Mouse (Mus musculus): ENCODE data around the gene Ddn.

Ddn gene

DNA sequence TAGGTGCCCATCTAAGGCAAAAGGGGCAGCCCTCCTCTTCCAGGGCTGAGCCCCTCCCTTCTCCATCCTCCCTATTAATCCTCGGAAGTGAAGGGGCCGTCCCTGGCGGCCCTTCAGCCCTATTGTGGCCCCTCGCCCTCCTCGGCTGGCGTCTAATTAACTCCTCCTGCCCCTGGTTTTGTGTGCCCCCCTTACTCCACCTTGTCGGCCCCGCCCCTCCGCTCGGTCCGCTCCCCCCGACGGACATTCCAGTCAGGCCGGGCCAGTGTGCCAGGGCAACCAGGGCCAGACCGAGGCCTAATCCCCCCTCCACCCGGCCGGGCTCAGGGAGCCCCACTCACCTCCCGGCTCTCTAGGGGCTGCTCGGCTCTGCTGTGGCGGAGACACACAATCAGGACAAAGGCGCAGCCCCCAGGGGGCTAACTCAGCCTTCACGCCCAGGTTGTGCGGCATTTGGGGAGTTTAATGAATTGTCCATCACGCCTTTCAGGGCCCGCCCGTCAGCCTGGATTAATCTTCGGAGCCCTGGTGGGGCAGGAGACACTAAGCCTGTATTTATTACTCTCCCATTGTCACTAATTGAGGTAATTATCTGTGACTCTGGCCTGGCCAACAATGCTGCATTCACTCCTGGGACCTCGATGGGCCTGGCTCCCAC lies 11.3 kb downstream of the Ddn start:
- DNase-seq (ENCODE audit: low spot score in 2 of 2): no peak

DNA sequence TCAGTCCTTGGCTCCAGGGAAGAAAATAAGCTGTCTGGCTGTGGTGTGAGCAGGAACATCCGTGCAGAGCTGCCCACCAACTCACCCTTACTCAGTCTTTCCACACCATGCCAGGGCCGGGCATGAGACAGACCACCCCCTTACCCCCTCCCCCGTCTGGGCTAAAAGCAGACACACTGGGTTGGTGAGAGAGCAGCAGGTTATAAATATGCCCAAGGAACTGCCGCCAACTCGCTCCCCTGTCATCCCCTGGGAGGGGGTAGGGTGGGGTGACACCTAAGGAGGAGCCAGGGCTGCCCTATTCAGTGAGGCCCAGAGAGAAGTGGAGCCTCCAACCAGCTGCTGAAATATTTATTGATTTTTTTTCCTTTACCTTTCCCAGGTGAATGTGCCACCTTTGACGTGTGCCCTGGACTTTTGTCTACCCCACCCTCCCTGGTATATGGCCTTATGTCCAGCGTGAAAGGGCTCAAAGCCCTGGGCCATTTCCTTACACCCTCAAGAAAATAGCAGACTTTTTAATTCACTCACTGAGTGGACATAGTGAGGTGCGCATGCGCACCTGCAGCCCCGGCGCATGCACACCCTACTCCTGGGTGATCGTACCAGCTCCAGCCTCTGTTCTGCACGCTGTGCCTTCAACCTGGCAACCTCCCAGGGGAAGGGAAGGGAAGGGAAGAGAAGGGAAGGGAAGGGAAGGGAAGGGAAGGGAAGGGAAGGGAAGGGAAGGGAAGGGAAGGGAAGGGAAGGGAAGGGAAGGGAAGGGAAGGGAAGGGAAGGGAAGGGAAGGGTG lies 12.3 kb downstream of the Ddn start:
- no peak for DNase-seq (ENCODE audit: low spot score in 2 of 2)

DNA sequence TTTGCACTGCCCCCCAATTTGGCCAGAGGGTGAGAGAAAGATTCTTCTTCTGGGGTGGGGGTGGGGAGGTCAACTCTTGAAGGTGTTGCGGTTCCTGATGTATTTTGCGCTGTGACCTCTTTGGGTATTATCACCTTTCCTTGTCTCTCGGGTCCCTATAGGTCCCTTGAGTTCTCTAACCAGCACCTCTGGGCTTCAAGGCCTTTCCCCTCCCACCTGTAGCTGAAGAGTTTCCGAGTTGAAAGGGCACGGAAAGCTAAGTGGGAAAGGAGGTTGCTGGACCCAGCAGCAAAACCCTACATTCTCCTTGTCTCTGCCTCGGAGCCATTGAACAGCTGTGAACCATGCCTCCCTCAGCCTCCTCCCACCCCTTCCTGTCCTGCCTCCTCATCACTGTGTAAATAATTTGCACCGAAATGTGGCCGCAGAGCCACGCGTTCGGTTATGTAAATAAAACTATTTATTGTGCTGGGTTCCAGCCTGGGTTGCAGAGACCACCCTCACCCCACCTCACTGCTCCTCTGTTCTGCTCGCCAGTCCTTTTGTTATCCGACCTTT lies 16.1 kb downstream of the Ddn start:
- DNase-seq (ENCODE audit: low spot score in 2 of 2): no peak

DNA sequence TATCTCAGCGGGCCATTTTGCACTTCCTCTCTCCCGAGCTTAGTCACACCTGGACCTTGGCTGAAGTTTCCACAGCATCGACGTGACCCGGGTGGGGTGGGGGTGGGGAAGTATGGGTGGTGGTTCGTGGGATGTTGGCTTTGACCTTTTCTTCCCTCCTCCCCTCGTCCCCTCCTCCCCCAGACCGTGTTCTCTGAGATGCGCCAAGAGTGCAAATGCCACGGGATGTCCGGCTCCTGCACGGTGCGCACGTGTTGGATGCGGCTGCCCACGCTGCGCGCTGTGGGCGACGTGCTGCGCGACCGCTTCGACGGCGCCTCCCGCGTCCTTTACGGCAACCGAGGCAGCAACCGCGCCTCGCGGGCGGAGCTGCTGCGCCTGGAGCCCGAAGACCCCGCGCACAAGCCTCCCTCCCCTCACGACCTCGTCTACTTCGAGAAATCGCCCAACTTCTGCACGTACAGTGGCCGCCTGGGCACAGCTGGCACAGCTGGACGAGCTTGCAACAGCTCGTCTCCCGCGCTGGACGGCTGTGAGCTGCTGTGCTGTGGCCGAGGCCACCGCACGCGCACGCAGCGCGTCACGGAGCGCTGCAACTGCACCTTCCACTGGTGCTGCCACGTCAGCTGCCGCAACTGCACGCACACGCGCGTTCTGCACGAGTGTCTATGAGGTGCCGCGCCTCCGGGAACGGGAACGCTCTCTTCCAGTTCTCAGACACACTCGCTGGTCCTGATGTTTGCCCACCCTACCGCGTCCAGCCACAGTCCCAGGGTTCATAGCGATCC lies 16.9 kb downstream of the Ddn start:
- peak; percentile 58 to 65 for DNase-seq (ENCODE audit: low spot score in 2 of 2)

DNA sequence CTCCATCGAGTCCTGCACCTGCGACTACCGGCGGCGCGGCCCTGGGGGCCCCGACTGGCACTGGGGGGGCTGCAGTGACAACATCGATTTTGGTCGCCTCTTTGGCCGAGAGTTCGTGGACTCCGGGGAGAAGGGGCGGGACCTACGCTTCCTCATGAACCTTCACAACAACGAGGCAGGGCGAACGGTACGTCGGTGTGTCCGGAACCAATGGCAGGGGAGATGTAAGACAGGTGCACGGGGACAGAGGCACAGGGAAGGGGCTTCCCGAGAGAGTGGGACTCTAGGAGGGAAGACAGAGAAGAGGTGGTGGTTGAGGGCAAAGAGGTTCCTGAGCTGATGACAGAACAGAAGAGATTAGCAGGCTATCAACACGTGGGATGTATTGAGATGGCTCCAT lies 17.5 kb downstream of the Ddn start:
- DNase-seq (ENCODE audit: low spot score in 2 of 2): no peak

DNA sequence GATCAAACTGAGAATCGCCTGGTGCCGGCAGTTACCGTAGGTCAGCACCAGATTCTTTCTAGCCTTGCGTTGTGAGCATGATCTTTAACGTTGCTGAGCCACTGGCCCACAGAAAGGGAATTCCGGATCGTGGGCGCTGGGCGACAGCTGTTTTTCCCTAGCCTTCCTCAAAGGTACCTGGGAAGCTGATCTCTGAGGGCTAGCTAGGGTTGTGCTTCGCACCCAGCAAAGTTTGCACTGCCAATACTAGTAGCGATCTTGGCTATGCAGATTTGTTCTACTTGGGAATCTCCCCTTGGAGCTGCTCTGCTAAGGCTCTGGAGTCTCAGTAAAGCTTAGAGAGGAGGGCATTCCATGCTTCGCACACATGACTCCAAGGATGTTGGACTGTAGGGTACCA lies 18.1 kb downstream of the Ddn start:
- DNase-seq (ENCODE audit: low spot score in 2 of 2): no peak

DNA sequence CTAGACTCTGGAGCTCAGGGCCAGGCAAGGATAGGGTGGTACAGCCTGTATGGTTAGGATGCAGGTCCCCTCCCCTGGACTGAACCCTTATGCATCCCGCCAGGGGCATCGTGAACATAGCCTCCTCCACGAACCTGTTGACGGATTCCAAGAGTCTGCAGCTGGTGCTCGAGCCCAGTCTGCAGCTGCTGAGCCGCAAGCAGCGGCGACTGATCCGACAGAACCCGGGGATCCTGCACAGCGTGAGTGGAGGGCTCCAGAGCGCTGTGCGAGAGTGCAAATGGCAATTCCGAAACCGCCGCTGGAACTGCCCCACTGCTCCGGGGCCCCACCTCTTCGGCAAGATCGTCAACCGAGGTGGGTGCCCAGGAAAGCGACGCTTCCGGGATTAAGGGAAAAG lies 18.5 kb downstream of the Ddn start:
- DNase-seq (ENCODE audit: low spot score in 2 of 2): no peak

DNA sequence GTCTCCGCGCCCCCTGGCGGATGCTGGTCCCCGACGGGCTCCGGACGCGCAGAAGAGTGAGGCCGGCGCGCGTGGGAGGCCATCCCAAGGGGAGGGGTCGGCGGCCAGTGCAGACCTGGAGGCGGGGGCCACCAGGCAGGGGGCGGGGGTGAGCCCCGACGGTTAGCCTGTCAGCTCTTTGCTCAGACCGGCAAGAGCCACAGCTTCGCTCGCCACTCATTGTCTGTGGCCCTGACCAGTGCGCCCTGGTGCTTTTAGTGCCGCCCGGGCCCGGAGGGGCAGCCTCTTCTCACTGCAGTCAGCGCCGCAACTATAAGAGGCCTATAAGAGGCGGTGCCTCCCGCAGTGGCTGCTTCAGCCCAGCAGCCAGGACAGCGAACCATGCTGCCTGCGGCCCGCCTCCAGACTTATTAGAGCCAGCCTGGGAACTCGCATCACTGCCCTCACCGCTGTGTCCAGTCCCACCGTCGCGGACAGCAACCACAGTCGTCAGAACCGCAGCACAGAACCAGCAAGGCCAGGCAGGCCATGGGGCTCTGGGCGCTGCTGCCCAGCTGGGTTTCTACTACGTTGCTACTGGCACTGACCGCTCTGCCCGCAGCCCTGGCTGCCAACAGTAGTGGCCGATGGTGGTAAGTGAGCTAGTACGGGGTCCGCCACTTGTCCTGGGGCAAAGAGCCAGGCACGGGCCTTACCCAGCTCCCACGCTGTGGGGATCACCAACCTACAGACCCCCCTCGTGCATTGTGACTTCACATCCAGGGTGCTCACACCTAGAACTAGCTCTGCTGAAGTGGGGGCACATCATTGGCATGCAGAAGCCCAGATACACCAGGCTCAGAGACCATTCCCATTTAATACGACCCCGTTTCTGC lies 19.4 kb downstream of the Ddn start, which contains the start of gene Wnt1:
TSS of gene Wnt1 (plus strand) at position 197 of the 875 bp plus-strand sequence.
- DNase-seq (ENCODE audit: low spot score in 2 of 2): no peak

DNA sequence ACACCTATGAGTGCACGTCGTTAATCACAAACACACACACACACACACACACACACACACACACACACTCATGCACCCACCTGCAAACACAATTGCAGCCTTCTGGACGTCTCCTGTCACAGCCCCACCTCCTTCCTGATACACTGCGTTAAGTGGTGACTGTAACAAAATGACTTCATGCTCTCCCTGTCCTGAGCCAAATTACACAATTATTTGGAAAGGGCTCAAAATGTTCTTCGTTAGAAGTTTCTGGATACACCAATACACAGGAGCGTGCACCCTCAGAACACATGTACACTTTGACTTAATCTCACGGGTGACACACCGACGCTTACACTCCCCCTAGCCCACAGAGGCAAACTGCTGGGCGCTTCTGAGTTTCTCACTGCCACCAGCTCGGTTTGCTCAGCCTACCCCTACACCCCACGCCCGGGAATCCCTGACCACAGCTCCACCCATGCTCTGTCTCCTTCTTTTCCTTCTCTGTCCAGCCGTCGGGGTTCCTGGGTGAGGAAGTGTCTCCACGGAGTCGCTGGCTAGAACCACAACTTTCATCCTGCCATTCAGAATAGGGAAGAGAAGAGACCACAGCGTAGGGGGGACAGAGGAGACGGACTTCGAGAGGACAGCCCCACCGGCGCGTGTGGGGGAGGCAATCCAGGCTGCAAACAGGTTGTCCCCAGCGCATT lies 20.2 kb downstream of the Ddn start:
- no peak for DNase-seq (ENCODE audit: low spot score in 2 of 2)

DNA sequence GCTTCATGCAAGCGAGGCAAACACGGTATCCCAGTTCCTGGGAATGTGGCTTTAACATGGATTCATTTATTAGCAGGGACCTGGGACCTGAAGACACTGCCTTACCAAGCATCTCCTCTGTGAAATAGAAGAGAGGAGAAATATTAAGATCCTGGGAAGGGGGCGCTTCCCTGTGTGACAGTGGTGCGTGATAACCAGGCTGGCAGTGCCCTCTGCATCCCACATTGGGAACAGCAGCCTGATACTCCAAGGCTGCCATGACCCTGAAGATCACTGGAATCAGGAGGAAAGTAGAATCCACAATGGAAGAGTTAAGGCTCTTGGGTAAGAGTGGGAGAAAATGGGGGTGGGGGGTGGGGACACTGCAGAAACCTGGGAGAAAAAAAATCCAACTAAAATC lies 21.4 kb downstream of the Ddn start:
- DNase-seq (ENCODE audit: low spot score in 2 of 2): no peak

DNA sequence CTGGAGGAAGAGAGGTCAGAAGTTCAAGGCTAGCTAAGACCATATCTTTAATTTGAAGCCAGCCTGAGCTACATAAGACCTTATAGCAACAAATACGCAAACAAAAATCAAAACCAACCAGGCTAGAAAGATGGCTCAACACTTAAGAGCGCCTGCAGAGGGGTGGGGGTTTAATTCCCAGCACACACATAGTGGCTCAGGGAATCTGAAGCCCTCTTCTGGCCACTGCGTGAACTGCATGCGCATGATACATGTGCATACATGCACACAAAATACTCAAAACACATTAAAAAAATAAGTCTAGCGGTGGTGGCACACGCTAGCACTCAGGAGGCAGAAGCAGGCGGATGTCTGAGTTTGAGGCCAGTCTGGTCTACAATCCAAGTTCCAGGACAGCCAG lies 23.5 kb downstream of the Ddn start:
- no peak for DNase-seq (ENCODE audit: low spot score in 2 of 2)

DNA sequence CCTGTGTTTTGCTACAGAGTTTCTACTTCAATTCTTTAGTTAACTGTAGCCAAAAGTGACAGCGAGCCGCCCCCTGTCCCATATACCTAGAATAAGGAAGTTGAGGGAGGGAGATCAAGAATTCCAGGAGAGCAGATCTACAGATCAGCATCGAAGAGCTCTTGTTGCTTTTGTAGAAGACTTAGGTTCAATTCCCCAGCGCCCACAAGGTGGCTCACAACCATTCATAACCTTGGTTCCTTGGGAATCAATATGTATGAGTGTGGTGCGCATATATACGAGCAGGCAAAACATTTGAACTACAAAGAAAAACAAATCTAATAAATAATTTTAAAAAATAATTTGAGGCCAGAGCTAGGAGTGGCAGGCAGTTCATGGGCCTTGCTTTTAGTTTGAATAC lies 28.1 kb downstream of the Ddn start:
- no peak for DNase-seq (ENCODE audit: low spot score in 2 of 2)

DNA sequence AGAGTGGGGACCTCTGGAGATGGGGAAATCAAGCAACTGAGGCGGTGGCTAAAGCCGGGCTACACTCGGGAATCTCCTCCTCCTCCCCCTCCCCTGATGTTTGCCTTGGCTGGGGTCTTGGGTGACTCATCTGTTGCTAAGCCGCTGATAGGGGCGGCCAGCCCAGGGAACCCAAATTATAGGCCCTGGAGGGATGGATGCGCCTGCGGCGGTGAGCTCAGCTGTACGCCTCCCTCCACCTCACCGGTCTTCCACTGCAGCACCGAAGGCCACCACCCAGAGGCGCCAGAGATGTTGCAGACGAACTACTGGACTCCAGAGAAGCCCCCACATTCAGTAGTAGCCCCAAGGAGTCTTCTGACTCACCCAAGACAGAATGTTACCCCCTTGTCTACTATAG lies 28.7 kb downstream of the Ddn start:
- DNase-seq (ENCODE audit: low spot score in 2 of 2): no peak

DNA sequence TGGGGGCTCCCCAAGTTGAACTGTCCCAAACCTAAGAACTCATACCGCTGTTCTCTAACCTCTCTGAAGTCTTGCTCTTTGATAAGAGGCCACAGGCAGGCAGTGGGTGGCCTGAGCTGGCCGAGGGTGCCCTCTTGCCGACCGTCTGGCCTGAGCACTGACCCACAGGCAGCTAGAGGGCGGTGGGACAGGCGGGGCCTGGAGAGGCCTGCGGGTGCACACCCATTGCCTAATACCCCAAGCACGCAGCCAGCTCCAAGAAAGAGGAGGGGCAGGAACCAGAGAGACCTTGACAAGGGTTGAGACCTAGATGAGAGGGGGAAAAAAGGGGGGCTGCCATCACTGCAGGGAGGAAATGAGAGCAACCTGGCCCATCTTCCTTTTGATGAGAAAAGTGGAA lies 29.2 kb downstream of the Ddn start:
- no peak for DNase-seq (ENCODE audit: low spot score in 2 of 2)

DNA sequence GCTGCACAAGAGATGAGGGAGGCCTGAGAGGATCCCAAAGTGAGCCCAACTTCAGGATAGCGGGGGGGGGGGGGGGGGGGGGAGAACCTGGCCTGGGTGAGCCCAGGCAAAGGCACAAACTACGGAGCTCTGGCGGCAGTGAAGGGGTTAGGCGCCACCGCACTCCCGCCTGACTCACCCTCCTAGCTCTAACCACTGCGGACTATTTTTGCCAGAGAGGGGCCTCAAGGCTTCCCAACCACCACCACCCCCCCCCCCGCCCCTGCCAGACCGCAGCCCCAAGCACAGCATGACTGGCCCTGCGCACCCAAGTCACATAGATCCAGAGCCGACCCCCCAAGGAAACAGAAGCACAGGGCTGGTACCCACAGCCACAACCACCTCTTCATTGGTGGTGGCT lies 30.5 kb downstream of the Ddn start:
- DNase-seq (ENCODE audit: low spot score in 2 of 2): no peak

DNA sequence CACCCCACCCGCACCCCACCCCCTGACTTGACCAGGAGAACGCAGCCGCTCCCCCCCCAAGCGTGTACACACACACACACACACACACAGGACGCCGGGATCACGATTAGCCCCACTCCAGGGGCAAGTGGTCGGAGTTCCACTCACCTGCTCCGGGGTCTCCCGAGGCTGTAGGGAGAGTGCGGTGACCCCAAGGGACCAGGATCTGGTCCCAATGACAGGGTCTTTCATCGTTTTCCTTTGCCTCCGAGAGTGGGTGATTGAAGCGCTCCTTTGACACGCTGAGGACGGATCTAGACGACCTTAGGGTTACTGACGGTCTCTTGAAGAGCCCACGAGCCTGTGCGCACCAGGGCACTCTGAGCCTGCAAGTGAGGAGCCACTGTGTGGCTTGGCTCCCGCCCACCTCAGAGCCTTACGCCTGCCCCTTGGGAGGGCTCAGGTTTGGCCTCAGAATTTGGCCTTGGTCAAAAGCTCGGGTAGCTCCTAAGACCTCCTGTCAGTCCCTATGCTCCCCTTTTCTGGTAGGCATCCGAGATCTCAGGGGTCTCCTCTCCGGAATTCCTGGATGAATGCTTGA lies 31.0 kb downstream of the Ddn start:
- no peak for DNase-seq (ENCODE audit: low spot score in 2 of 2)

DNA sequence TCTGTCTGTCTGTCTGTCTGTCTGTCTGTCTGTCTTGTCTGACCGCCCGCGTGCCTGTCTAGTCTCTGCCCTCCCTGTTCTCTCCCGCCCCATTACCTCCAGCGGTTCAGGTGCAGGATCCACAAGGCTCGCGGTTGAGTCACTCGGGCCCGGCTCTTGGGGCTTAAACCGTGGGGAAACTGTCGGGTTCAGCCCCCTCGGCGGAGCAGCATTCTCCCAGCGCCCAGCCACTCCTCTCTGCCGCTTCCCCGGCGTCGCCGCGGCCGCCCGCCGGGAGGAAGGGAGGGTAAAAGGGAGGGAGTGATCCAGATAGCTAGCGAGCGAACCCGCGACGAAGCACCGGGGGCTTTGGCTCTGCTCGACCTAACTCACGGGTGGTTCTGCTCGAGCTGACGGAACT lies 31.5 kb downstream of the Ddn start, which contains the start of gene Wnt10b:
TSS of gene Wnt10b (minus strand) at position 389 of the 400 bp plus-strand sequence.
- DNase-seq (ENCODE audit: low spot score in 2 of 2): no peak

DNA sequence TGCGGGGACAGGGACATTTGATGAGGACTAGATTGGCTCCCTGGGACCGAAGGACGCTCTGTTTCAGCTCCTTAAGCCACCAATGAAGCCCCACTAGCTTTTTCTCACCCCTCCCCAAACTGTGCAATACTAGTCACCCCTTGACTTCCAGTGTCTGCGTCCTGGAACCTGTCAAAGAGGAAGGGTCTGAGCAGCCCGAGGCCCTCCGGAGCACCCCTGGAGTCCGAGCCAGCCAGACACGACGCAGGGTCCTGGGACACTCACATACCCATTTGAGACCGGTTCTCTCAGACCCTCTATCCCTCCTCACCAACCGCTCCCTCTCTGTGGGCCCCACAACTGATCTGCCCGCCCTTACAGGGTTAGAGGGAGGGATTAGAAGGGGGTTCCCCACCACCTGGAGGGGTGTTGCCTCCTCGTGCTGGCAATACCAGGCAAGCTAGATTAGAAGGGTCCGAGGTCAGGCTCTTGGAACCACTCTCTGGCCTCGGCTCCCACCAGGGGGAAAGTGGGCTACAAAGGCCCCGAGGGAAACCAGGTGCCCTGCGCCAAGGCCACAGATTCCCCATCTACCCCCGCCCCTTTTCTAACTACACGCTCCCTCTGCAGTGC lies 32.2 kb downstream of the Ddn start:
- no peak for DNase-seq (ENCODE audit: low spot score in 2 of 2)

DNA sequence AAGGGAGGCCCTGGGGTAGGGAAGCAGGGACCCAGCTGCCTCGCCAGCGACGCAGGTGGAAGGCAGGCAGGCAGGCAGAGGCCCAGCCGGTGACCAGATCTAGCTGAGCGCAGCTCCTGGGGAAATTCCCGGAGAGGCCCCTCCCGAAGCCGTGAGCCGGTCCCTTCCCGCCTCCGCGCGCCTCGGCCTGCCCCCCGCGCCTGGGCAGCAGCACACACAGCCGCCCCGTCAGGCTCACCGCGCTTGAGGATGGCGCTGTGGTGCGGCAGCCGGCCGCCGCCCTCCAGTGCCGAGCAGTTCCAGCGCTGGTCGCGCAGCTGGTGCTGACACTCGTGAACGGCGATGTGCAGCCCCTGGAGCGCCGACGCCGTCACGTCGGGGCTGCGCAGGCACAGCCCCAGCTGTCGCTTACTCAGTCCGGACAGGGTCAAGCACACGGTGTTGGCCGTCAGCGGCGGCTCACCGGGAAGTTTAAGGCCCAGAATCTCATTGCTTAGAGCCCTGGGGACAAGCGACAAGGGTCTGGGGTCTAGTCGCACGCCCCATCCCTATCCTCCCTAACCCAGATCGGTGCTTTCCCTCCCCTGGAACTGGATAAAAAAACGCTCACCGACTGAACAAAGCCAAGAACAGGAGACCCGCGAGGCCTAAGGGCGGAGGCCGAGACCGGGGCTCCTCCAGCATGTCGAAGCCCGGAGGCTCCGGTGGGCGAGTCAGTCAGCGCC lies 32.8 kb downstream of the Ddn start:
- DNase-seq (ENCODE audit: low spot score in 2 of 2): no peak

All from right cerebral cortex, adult 2 months (tissue).